Mouse (Mus musculus) adrenal gland, adult 18-20 months (tissue): ENCODE results near the gene Snx17. TPM values are rescaled to one million over a fixed set of nuclear protein-coding genes. Genes with fewer than 3 reads are reported as not detected.

Source experiments
- DNase-seq, 2 experiments: peaks; one replicate each; pipeline ENCODE4 v3.0.0; 2021 to 2022; ENCODE audit warnings: low spot score in 2 of 2
- long read RNA-seq, 2 experiments: library from polyadenylated mRNA; stranded (forward); transcript quantifications; one replicate each; pipeline ENCODE4 v2.0.0; 2021
- total RNA-seq, 2 experiments: library from RNA; stranded (reverse); gene quantifications; 1 replicate in 1 of 2; 2 replicates in 1 of 2; pipeline ENCODE4 v1.2.3; 2021

The Snx17 gene
- 100 to 1,000 TPM; 103 to 108 TPM for total RNA-seq
- long read RNA-seq, experiment 1, transcript Snx17-201 (15 exons, 2,018 nt), result major isoform, 127 of 161 reads
- long read RNA-seq, experiment 1, partial matches to known transcripts, result 10 of 161 reads
- long read RNA-seq, experiment 1, other reads (novel, unspliced or antisense), result 20 of 161 reads
- long read RNA-seq, experiment 2, transcript Snx17-201 (15 exons, 2,018 nt), result major isoform, 246 of 287 reads
- long read RNA-seq, experiment 2, partial matches to known transcripts, result 16 of 287 reads
- long read RNA-seq, experiment 2, other reads (novel, unspliced or antisense), result 22 of 287 reads

DNA sequence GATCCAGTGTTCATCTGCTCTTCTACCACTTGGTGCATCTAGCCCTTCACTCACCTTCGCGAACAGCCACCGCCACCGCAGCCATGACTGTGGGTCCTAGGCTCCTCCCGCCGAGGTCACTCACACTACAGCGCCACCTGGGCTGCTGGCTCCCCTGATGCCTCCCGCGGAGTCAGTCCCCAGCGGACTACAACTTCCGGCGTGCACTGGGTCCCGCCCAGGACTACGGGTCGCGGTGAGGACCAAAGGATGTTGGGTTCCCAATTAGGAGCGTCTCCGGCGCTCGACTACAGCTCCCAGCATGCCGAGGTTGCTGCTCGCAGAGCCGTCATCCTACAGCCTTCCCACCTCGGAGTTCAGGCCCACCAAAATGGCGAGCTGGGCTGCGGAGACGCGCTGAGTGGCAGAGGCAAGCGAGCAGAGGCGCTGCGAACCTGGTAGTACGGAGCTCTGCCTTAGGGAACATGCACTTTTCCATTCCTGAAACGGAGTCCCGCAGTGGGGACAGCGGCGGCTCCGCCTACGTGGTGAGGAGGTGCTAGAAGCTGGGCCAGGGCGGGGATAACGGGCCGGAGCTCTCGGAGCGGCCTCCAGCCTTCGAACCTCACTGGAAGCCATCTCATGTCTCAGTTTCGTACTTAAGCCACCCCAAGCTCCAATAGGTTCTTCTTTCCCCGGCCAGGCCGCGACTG lies at the start of gene Snx17, which contains the start of gene Eif2b4:
Snx17 (plus strand) TSS at position 289 of the 692 bp plus-strand sequence.
Eif2b4 (minus strand) TSS at position 492 of the 692 bp plus-strand sequence.
- DNase-seq, result peak; percentile 99

DNA sequence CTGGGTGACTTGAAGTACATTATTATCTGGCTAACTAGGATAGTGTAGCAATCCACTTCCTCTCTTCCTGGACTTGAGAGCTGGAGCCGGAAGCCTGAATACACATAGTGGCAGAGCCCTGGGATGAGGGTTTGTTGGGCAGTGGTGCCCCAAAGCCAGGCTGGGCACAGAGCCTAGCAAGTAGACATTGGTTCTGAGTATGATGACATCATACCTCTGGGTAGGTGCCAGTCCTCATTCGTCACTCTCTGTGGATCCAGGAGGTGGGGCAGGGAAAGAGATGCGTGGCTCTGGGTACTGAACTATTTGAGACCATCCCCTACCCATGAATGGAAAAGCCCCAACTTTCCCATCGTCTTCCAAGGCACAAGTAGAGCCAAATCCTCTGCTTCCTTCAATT lies 43.2 kb upstream of the Snx17 start:
- DNase-seq, result peak in 1 of 2 experiments; percentile 35

DNA sequence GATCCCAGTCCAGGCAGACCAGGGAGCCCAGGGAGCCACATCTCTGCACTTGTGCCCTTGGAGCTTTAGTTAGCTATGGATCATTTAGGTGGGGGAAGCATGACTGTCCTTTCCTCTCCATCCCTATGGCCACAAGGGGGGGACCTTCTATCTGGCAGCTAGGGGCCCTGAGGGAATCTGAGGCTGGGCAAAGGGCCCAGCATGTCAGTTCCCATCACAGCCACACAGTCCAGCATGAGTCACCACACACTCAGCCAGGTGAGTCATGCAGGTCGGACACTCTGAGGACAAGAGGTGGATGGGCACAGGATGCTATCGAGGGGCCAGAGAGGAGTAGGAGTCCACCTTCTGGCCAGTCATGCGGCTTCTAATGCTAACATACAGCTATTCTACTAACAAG lies 41.3 kb upstream of the Snx17 start:
- peak in 1 of 2 experiments; percentile 12 for DNase-seq

DNA sequence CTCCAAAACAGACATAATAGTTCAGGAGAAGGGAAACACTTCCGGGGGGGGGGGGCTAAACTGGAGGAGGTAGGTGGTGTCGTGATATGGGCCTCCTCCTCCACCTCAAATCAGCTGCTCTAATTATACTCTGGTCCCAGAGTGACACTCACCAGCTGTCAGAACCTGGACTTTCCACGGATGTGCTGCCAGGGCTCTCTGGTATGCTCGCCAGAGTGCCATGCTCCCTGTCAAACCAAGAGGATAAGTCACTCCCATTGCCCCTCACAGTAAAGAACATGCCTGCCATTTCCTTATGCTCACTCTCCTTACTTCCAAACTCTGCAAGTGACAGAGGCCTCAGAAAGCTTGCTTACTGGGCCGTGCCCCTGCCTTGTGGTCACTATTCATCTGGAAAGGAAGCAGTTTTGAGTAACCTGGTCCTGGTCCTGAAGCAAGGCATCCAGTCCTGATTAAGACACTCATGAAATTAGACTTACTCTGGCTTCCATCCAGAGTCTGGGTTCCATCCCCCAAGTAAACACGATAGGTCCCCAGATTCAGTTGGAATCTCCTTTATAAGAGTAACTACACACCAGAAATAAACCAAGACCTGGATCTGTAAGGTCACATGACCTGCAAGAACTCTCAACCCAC lies 39.4 kb upstream of the Snx17 start:
- DNase-seq, result no peak

DNA sequence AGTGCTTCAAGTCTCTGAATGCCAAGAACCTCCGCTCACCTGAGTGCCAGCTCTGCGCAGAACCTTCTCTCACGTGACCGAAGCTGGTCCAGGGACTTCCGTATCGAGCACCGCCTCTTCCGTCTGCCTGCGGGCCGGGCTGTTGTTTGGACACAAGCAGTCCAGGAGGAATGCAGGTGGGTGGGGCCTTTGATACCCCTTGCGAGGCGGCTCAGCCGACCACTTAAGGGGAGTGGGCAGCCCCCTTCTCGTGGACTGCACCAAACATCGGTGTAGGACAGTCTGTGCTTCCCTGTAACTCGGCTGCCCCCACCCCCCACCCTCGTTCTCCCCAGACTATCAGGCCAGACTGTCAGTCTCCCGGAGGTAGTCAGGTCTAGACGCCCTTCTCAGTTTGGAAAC lies 38.9 kb upstream of the Snx17 start, which contains the start of gene Mpv17:
Mpv17 (minus strand) TSS at position 100 of the 402 bp plus-strand sequence.
- peak; percentile 72 to 76 for DNase-seq

DNA sequence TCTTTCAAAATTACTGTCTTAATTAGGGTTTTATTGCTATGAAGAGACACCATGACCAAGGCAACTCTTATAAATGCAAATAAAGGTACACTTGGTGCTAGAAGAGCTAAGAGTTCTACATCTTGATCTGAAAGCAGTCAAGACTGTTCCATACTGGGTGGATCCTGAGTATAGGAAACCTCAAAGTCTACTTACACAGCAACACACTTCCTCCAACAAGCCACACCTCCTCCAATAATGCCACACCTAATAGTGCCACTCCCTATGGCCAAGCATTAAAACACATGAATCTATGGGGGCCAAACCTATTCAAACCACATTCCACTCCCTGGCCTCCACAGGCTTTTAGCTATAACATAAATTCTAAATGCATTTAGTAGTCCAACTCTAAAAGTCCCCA lies 30.6 kb upstream of the Snx17 start:
- DNase-seq, result no peak

DNA sequence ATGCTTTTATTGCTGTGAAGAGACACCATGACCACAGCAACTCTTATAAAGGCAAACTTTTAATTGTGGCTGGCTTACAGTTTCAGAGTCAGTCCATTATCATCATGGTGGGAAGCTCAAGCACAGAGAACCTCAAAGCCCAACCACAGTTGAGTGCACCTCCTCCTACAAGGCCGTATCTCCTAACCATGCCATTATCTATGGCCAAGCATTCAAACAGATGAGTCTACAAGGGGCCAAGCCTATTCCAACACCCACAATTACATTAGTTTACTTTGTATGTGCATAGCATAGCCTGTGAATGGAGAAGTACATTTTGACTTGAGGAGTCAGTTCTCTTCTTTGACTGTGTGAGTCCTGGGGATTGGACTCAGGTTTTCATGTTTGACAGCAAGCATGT lies 28.1 kb upstream of the Snx17 start:
- no peak for DNase-seq

DNA sequence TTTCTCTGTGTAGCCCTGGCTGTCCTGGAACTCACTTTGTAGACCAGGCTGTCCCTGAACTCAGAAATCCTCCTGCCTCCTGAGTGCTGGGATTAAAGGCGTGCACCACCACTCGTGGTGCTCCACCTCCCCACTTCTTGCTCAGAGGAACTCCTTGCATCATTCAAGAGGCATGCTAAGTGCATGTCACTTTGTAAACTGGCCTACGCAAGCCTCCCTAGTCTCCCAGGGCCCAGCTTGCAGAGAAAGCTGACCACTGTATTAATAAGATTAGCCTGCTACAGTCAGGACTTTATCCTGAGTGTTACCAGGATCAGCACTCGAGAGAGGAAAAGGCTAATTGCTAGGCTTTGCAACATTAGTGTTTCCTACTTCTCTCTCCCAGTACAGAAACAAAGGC lies 24.4 kb upstream of the Snx17 start:
- DNase-seq, result no peak

DNA sequence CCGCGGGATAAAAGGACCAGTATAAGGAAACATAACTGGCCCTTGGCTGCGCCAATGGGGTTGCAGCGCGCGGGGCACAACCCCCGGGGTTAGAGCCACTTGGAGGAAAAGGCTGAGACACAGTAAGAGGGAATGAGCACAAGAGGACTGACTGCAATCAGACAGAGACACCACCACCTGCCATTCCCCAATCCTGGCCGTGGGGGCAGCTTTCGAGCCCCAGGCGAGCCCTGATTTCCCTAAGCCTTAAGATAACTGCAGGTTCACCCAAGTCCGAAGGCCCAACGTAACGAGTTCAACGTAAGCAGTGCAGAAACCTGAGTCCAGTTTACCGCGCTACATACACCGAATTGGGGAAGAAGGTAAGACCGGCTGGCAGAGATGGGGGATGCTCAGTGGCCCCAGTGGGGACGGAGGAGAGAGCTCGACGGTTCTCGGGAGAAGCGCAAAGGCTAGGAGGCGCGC lies 13.7 kb upstream of the Snx17 start:
- DNase-seq, result peak in 1 of 2 experiments; percentile 17

DNA sequence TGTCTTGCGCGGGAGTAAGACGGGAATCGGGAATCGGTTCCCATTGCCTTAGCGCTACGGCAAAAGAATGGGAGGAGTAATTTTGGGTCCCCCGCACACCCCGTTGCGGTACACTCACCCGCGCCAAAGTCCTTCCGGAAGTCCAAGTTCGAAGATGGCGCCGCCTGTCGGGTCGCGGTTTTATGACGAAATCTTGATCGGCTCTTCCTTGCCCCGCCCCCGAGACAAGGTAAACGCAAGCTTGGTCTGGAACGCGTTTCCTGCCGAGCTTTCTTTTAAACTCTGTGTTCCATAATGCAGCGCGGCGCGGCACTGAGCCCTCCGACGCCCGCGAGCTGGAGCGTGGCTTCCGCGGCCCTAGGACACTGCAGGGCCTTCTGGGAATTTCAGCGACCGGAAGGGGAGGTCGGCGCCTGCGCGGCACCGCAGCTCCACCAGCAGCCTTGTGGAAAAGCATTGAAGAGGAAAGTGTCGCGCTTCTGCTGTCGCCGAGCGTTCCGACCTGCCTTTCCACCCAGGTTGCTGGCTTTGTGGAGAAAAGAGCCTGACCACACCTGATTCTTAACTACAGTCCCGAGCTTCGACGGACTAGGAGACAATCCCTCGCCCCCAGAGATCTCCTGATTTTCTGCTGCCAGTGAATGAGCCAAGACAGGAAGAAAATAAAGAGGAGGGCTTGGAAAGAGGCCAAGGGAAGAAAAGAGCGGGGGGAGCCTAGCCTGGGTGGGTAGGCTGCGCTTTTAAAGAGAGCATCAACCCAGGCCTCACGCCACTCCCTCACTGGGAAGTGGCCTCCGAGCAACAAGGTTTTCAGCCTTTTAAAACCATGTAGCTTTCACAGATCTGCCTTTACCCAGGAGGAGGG lies 13.0 kb upstream of the Snx17 start, which contains the start of the genes Gm29609 and Gtf3c2:
Gm29609 (minus strand) TSS at position 146 of the 865 bp plus-strand sequence.
Gtf3c2 (minus strand) TSS at position 379 of the 865 bp plus-strand sequence.
- peak; percentile 93 for DNase-seq

DNA sequence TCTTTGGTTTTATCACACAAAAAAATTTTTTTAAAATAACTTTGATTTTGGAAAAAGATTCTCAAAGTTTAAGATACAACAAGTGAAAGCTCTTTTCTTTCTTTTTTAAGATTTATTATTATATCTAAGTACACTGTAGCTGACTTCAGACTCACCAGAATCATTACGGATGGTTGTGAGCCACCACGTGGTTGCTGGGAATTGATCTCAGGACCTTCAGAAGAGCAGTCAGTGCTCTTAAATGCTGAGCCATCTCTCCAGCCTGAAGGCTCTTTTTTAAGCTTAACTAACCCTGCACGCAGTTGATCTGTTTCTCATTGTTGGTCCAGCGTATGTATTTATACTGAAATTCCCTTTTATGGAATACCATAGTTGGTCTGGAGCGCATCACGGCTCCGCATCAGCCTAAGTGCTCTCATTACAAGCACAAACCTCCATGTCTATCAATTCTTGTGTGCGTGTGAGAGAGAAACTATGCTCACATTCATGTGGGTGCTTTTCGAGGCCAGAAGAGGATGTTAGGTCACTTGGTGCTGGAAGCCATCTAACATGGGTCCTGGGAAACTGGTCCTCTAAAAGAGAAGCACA lies 11.8 kb upstream of the Snx17 start:
- no peak for DNase-seq

DNA sequence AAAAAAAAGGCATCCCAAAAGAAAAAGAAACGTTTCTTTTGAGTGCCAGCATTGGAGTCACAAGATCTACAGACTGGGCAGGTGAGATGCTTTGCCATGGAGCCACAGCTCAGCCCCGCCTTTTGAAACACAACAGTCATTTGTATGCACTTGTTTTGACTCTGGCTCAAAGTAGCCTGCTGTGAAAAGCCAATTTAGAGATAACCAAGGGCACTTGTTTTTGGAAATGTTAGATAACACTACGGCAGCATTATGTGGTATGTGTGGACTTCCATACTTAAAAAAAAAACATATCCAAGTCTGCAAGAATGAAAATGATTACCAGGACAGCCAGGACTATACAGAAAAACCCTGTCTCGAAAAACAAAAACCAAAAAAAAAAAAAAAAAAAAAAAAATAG lies 9.3 kb upstream of the Snx17 start:
- DNase-seq, result no peak

DNA sequence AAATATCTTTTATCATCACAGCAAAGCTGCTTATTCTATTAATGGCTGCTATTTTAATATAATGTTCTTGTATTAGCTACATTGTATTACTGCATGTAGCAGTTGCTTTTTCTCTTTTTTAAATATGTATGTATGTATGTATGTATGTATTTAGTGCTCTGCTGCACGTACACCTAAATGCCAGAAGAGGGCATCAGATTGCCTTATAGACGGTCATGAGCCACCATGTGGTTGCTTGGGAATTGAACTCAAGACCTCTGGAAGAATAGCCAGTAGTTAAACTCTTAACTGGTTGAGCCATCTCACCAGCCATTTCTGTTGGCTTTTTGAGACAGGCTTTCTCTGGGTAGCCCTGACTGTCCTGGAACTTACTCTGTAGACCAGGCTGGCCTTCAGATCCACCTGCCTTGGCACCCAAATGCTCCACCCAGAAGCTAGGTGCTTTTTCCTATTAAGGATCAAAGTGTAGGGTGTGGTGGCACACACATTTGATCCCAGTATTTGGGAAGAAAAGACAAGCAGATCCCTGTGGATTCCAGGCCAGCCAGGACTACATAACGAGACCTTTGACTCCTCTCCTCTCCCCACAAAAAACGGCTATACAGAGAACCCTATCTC lies 4.7 kb upstream of the Snx17 start:
- no peak for DNase-seq

DNA sequence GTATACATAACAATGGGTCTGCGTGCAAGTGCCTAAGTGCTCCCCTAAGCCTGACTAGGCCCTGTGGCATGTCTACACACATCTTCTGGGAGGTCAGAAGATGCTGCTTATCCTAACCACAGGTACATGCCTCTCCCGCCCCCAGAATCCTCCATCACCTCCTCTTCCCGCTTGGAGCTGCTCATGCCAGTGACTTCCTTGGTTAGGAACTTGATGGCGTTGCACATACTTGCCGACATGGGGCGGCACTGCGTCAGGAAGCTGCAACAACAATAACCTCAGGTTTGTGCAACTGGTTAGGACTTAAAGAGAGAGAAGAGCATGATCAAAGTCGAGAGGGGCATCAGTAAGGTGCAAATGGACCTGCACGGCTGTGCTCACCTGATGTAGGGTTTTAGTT lies 2.8 kb upstream of the Snx17 start:
- no peak for DNase-seq

DNA sequence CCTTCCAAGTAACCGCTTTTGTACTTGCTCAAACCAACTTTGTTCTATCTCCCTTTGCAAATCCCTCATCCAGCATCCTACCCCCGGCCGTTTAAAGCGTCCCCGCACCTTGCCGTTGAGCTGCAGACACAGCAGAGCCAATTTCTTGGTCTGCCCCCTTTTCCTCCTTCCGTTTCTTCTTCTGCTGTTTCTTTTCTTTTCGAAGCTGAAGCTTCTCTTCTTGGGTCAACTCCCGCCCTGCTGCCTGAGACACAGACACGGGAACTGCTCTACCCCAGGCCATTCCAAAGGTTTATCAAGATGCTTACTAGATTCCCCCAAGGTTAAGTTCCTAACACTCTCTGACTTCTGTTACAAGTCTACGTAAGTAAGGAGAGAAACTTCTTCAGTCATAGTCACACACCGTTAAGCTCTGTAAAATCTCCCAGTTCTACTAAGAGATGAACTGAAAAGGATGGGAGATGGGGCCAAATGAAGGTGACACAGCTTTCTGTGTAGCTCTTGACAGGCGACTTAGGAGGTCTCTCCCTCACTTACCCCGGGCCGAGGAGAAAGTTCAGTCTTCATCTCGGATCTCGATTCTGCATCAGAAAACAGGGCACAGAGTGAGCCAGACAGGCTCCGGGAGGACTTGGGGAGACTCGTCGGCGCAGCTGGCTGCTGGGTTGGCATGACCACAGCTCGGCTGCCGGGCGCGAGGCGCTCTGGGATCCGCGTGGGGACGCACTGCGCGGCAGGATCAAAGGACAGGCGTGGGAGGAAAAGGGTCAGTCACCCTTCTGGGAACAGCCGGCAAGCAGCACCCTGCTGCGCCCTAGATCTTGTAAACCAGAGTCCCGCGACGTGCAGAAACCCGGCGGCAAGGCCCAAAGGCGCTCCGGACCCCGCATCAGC lies 735 bp upstream of the Snx17 start:
- DNase-seq, result peak; percentile 82 to 88

DNA sequence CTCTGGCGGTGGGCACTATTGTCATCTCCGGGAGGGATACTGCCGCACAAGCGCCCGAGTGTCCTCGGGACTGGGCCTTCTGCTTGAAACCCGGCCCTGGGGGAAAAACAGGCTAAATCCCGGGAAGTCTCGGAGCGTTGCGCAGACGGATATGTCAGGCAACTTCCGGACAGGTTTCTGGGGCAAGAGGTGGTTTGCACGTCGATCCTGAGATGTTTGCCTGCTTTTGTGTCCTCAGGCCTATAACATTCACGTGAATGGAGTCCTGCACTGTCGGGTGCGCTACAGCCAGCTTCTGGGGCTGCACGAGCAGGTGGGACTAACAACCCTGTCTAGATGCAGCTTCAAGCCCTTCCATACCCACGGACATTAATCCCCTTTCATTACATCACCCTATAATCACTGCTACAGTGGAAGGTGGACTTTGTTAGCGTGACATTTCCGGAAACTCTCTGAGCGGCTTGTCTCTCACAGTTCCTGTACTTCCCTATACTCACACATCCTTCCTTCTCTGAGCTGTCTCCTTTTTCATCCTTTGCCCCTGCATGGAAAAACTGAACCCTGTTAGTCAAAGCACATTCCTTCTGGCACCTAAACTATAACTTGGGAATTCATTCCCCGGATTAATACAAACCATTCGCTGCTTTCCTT lies 729 bp downstream of the Snx17 start:
- DNase-seq, result no peak

DNA sequence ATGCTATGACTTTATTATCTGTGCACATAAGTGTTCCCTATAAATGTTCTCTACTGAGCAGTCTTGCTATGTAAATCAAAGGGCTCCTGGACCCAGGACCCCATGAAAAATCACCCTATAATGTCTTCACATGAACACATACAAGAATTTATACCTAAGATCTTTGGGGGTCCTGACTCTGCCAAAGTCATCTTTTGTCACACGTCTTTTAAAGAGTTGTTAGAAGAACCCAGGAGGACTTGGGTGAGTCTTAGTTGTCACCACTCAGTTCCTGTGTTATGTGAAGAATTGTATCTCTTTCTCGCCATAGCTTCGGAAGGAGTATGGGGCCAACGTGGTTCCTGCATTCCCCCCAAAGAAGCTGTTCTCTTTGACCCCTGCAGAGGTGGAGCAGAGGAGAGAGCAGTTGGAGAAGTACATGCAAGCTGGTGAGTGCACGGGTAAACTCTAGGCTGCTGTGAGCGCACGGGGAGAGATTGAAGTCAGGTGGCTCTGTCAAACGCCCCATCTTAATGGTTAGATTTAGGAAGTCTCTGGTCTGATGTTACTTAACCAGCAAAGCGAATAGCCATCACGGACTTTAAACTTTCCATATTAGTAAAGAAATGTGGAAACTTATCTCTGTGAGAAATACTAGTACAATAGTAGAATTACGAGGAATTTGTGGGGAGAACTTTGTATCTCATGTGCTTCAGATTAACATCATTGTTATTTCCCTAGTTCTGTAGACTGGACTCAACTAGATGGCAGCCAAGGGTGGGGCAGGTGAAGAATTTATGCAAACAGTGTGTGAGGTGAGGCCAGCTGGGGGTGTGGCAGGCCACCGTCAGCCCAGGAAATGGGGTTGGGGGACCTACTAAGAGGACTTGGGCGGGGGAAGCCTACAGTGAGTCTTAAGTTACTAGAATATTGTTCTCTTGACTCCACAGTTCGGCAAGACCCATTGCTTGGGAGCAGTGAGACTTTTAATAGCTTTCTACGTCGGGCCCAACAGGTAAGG lies 1.8 kb downstream of the Snx17 start:
- no peak for DNase-seq
